Mouse (Mus musculus) forebrain, postnatal 0 days (tissue): ENCODE data around the gene Cyp2s1. TPM values are rescaled to one million over a fixed set of nuclear protein-coding genes. Genes with fewer than 3 reads are reported as not detected.
A peak's percentile ranks its signal among the peaks of the same experiment; 100 is the strongest.

Source experiments
- ATAC-seq: fragments of 200-750 bp; cut with Nextera tagmentation; 2 replicates; pipeline ENCODE4 v1.8.0; 2017; ENCODE audit warnings: mild to moderate bottlenecking, moderate library complexity
- DNase-seq: peaks from one replicate; pipeline ENCODE4 v3.0.0-alpha.2; 2015
- H3K27ac ChIP-seq: fragments of 300-500 bp; sonication (generic); 2 replicates; pipeline ENCODE4 v1.5.1; 2014; ENCODE audit warnings: low read depth, mild to moderate bottlenecking, antibody characterized with exemption, low read length, moderate library complexity, mixed read lengths
- H3K27me3 ChIP-seq: fragments of 300-500 bp; sonication (generic); 2 replicates; pipeline ENCODE4 v1.6.1; 2014; ENCODE audit warnings: mild to moderate bottlenecking, low read length, mixed read lengths; ENCODE audit not compliant: insufficient read depth
- H3K36me3 ChIP-seq: fragments of 300-500 bp; sonication (generic); 2 replicates; pipeline ENCODE4 v1.6.1; 2014; ENCODE audit warnings: mild to moderate bottlenecking, moderate library complexity; ENCODE audit not compliant: insufficient read depth
- H3K4me1 ChIP-seq: fragments of 300-500 bp; sonication (generic); 2 replicates; pipeline ENCODE4 v1.6.1; 2014; ENCODE audit warnings: antibody characterized with exemption; ENCODE audit not compliant: insufficient read depth
- H3K4me2 ChIP-seq: fragments of 300-500 bp; sonication (generic); 2 replicates; pipeline ENCODE4 v1.6.1; 2014; ENCODE audit warnings: low read depth, mild to moderate bottlenecking, moderate library complexity
- H3K4me3 ChIP-seq: fragments of 300-500 bp; sonication (generic); 2 replicates; pipeline ENCODE4 v1.5.1; 2014; ENCODE audit warnings: low read depth, low read length, mixed read lengths
- H3K9ac ChIP-seq: fragments of 300-500 bp; sonication (generic); 2 replicates; pipeline ENCODE4 v1.6.1; 2014; ENCODE audit warnings: mild to moderate bottlenecking
- H3K9me3 ChIP-seq: fragments of 300-500 bp; sonication (generic); 2 replicates; pipeline ENCODE4 v1.6.1; 2016; ENCODE audit warnings: low read length
- CTCF ChIP-seq: sonication (generic); IDR thresholded peaks from 2 replicates; pipeline ENCODE4 v1.5.1; 2016; ENCODE audit warnings: antibody characterized with exemption, control low read depth, low read depth
- WGBS: fragments of 180-500 bp; shearing (Covaris S2); extraction: QIAGEN DNeasy Blood & Tissue Kit; methylation state at CpG from one replicate; pipeline ENCODE4 v1.1.7; 2014; 5-methylcytosine and 5-hydroxymethylcytosine counted together
- polyA plus RNA-seq: library from polyadenylated mRNA; unstranded; fragments of >200 nt; fragmentation: Nextera tagmentation; extraction: Ambion mirVana; gene quantifications from 2 replicates; pipeline ENCODE4 v1.2.1, GENCODE M21; 2015
- total RNA-seq: library from RNA; depleted of rRNA; stranded (reverse); fragments of >200 nt; gene quantifications from 2 replicates; pipeline ENCODE4 v1.2.3, GENCODE M21; 2014

The Cyp2s1 gene
- total and polyA plus RNA-seq, 2 experiments from 2014 or later, result 1.9 to 2.0 TPM

DNA sequence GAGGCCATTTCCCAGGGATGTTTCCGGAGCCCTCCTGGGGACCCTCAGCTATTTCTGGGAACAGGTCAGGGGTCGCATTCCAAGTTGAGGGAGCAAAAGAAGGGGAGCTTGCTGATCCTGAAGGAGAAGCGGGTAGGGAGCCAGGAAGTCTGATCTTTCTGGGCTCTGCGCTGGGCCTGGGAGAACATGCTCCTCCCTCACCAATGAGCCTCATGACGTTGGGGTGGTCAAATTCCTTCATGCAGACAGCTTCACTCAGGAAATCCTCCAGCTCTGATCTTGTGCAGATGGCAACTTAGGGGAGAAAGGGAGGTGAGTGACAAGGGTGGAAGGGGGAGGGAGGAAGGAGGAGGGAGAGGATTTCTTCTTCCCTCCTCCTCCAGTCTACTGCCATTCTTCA is 52.5 kb downstream of the Cyp2s1 start:
- Histone ChIP-seq H3K36me3 (no peaks in the 10 kb centered on the region), H3K4me1 (no peaks in the 10 kb centered on the region), H3K9ac (no peak overlapping the region), H3K27ac (no peak overlapping the region), H3K4me3 (no peak overlapping the region), H3K27me3 (no peaks in the 10 kb centered on the region), H3K9me3 (no peaks in the 10 kb centered on the region), H3K4me2 (no peak overlapping the region)
- DNase-seq (no peak), ATAC-seq (no peak)
- no peak for TF ChIP-seq CTCF
- WGBS, result 74% methylated on average over 5 of the region's 5 CpGs

DNA sequence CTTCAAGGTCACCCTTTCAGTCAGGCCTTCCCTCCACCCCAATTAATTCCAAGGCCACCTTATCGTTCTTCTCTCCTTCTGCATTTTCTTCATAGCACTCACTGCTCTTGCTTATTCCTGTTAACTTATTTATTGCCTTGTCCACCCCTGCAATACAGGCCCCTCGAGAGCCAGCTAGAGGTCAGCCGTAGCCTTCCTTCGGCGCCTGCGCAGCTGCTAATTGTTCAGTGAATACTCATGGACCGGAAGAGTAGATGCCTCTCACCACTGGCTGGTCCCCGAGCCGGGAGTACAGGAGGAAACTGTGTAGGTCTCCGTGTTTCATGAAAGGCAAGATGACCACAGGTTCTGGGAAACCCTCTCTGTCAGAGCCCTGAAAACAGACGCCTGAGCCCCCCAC is 53.0 kb downstream of the Cyp2s1 start:
- H3K9me3 ChIP-seq, result no peaks in the 10 kb centered on the region
- H3K36me3 ChIP-seq, result no peaks in the 10 kb centered on the region
- WGBS, result 82% methylated on average over 11 of the region's 11 CpGs
- TF ChIP-seq CTCF, result no peak
- H3K4me3 ChIP-seq, result no peak overlapping the region
- no peak overlapping the region for H3K9ac ChIP-seq
- no peak for ATAC-seq
- no peaks in the 10 kb centered on the region for H3K4me1 ChIP-seq
- no peaks in the 10 kb centered on the region for H3K27me3 ChIP-seq
- DNase-seq, result no peak
- no peak overlapping the region for H3K27ac ChIP-seq
- H3K4me2 ChIP-seq, result no peak overlapping the region

DNA sequence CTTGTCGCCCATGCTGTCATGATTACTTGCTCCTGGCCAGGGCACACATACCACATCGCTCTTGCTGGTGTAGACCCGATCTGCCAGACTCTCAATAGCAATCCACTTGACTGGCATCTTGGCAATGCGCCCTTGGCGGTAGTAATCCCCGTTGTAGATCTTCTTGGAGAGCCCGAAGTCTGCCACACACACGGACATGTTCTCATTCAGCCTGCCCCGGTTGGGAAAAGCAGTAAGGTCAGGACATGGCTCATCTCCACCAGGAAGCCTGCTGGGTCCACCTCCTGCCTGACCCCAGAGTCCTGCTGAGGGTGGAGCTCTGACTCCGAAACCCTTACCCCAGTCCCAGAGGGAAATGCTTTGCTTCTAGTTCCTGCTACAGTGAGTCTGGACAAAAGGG is 55.4 kb downstream of the Cyp2s1 start:
- no peaks in the 10 kb centered on the region for H3K36me3 ChIP-seq
- H3K4me1 ChIP-seq, result no peaks in the 10 kb centered on the region
- H3K9ac ChIP-seq, result no peak overlapping the region
- H3K4me2 ChIP-seq, result no peak overlapping the region
- H3K27ac ChIP-seq, result no peak overlapping the region
- no peak overlapping the region for H3K4me3 ChIP-seq
- 32% methylated on average over 10 of the region's 10 CpGs for WGBS
- ATAC-seq, result peak; percentile 32; the same call in 1 of the 2 replicates
- H3K9me3 ChIP-seq, result no peaks in the 10 kb centered on the region
- H3K27me3 ChIP-seq, result no peaks in the 10 kb centered on the region
- no peak for TF ChIP-seq CTCF
- DNase-seq, result peak; percentile 54

DNA sequence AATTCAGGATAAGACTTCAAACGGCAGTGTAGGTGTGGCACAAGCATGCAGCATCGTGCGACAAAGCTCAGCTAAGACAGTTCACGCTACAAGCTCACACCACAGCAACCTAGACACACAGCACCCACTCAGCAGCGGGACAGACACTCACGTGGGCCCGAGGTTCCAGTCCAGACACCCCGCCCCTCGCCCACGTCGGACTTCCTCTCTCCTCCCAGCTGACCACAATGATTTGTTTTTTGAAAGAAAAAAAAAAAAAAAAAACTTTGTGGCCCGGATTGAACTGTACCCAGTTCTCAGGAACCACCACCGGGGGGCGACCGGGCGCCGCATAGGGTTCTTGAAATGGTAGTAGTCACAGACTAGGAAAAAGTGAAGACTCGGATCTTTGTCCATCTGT is 60.7 kb downstream of the Cyp2s1 start:
- no peaks in the 10 kb centered on the region for H3K9me3 ChIP-seq
- H3K27ac ChIP-seq, result peak overlapping the region; percentile 77
- peak overlapping the region; percentile 99 for H3K4me3 ChIP-seq
- H3K4me1 ChIP-seq, result peaks cover 15% of the 10 kb centered on the region
- TF ChIP-seq CTCF, result peak; percentile 81
- WGBS, result under 1% methylated on average over 18 of the region's 18 CpGs
- H3K36me3 ChIP-seq, result peaks cover 9% of the 10 kb centered on the region
- H3K4me2 ChIP-seq, result peak overlapping the region; percentile 65
- ATAC-seq (peak; percentile 2), DNase-seq (peak; percentile 87)
- H3K27me3 ChIP-seq, result no peaks in the 10 kb centered on the region
- peak overlapping the region; percentile 45 for H3K9ac ChIP-seq

DNA sequence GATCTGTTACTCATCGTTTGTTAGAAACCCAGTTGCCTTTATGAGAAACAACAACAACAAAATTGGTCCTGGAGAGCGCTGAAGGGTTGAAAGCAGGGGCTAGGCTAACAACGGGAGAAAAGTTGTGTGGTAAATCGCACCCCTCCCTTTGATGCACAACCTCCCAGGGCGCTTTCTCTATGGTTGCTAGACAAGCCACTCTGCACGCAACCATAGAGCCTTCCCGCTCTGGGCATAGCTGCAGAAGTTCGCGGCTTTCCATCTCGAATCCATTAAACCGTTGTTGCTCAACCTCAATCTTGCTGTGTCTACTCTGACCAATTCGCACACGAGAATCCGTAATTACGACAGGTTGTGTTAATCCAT is 61.3 kb downstream of the Cyp2s1 start:
- TF ChIP-seq CTCF, result no peak

DNA sequence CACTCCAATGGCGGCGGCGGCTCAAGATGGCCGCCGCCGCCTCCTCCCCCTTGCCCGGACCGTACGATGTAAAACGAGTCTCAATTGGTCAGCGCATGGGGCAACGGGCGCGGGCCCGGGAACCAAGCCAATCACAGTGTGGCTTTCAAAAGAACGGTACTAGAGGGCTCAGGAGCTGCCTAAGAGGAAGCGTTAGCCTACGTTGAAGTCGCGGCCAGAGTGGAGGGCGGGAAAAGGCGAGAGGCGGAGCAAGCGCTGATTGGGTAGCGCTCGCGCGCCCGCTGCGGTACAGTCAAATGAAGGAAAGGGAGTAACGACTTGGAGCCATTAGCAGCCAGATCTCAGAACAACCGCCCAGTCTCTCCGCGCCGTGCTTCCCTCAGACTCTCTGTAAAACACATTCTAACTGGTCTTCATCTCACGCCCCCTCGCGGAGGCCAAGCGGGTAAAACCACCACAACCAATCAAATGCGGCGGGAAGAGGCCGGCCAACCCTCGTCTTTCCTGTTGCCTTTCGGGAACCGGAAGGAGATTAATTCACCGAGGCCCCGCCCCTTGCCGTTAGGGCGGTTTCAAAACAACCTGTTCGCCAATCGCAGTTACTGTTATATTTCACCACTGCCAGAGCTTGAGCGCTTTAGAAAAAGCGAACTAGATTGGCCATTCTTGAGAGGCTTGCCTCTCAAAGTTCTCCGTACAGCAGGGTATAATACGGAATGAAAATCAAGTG is 61.8 kb downstream of the Cyp2s1 start, which contains the start of gene Hnrnpul1:
Gene Hnrnpul1 (minus strand): TSS at position 20 of the 730 bp plus-strand sequence.
- H3K9me3 ChIP-seq, result no peaks in the 10 kb centered on the region
- TF ChIP-seq CTCF, result peak; percentile 67
- 1% methylated on average over 54 of the region's 55 CpGs for WGBS
- peak within 1 kb of the TSS; percentile 99 for H3K27ac ChIP-seq
- H3K4me2 ChIP-seq, result peak within 1 kb of the TSS; percentile 90
- peak within 1 kb of the TSS; percentile 99 for H3K4me3 ChIP-seq
- peak; percentile 94 for ATAC-seq
- peaks cover 18% of the 10 kb centered on the region for H3K36me3 ChIP-seq
- peak; percentile 100 for DNase-seq
- H3K4me1 ChIP-seq, result peaks cover 15% of the 10 kb centered on the region
- H3K9ac ChIP-seq, result peak within 1 kb of the TSS; percentile 99
- no peaks in the 10 kb centered on the region for H3K27me3 ChIP-seq

More for the DNA sequence above, 61.3 kb downstream of the Cyp2s1 start:
- WGBS, result 0% methylated on average over 15 of the region's 15 CpGs
- Histone ChIP-seq H3K4me2 (peak overlapping the region; percentile 65), H3K4me3 (peak overlapping the region; percentile 99), H3K9me3 (no peaks in the 10 kb centered on the region), H3K4me1 (peaks cover 15% of the 10 kb centered on the region), H3K27me3 (no peaks in the 10 kb centered on the region), H3K9ac (peak overlapping the region; percentile 45), H3K36me3 (peaks cover 15% of the 10 kb centered on the region), H3K27ac (peak overlapping the region; percentile 77)
- DNase-seq, result no peak
- peak; percentile 66 for ATAC-seq

DNA sequence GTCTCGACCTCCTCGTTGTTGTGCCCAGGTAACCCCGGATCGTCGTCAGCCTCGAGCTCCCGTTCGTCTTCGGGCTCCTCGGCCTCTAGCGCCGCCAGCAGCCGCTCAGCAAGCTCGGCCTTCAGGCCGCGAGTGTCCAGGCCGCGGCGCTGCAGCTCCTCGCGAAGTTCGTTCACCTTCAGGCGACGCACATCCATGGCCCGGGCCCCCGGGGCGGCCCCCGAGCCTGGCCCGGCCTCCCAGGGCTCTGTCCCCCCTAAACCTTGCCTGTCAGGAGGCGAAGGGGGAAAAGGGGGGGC is 62.3 kb downstream of the Cyp2s1 start:
- DNase-seq (no peak), ATAC-seq (no peak)
- Histone ChIP-seq H3K36me3 (peaks cover 23% of the 10 kb centered on the region), H3K4me3 (peak overlapping the region; percentile 99), H3K4me1 (peaks cover 15% of the 10 kb centered on the region), H3K4me2 (peak overlapping the region; percentile 90), H3K27ac (peak overlapping the region; percentile 99), H3K9ac (peak overlapping the region; percentile 99), H3K9me3 (no peaks in the 10 kb centered on the region), H3K27me3 (no peaks in the 10 kb centered on the region)
- TF ChIP-seq CTCF, result peak; percentile 60
- under 1% methylated on average over 30 of the region's 30 CpGs for WGBS
